19 mouse cellular contexts compared by ENCODE assay signal in genomic region chr2:102820790-102821189, GRCm38 (mm10).
DNase-seq lines count a peak whose midpoint lies in the region; ATAC-seq and TF ChIP-seq lines count a peak whose summit lies in the region.
"Had no signal": no experiment of that assay in that cellular context is flagged by ENCODE, and none has a peak within 500 bp of the region (broad histone marks: within the 10 kb centered on the region; RNA-seq: fewer than 3 reads in every experiment).

No protein-coding gene starts in this region.

- WGBS in heart, adult 2 months = 78% methylated on average over 8 of the region's 8 CpGs
- WGBS in neural tube, embryonic 13.5 days = 75% methylated on average over 8 of the region's 8 CpGs
- WGBS in hindbrain, postnatal 0 days = 62% methylated on average over 8 of the region's 8 CpGs
- WGBS in small intestine, adult 2 months = 87% methylated on average over 8 of the region's 8 CpGs
- WGBS in kidney, embryonic 16.5 days = 72% methylated on average over 8 of the region's 8 CpGs

- no peaks in the 10 kb centered on the region for H3K79me2 ChIP-seq in heart, adult 2 months (replicated peaks; ENCODE audit: control insufficient read depth, insufficient read depth, low read length)

- H3K4me1 ChIP-seq in heart, adult 2 months (ENCODE audit: control insufficient read depth, insufficient read depth, low read length) = no peaks in the 10 kb centered on the region
- H3K4me1 ChIP-seq in neural tube, embryonic 13.5 days (replicated peaks) = peaks cover 13% of the 10 kb centered on the region
- peaks cover 11% of the 10 kb centered on the region; the same call in 1 of the 2 replicates for H3K4me1 ChIP-seq in hindbrain, postnatal 0 days (ENCODE audit: insufficient read depth, low read length)
- peaks cover 9% of the 10 kb centered on the region; the same call in 1 of the 2 replicates for H3K4me1 ChIP-seq in small intestine, adult 2 months (ENCODE audit: control insufficient read depth, insufficient read depth, insufficient read length, low read length)
- H3K4me1 ChIP-seq in kidney, embryonic 16.5 days (ENCODE audit: insufficient read depth, low read length) = 0 out of 2 replicates have a peak, but pooled peaks cover 5% of the 10 kb centered on the region
- H3K4me1 ChIP-seq: heart, embryonic 12.5 days; liver, embryonic 12.5 days had no signal

- TF ChIP-seq CTCF in heart, adult 2 months (IDR thresholded peaks at IDR 0.05) = no peak
- no peak for TF ChIP-seq CTCF in hindbrain, postnatal 0 days (IDR thresholded peaks at IDR 0.05; ENCODE audit: low read depth)
- TF ChIP-seq CTCF in small intestine, adult 2 months (IDR thresholded peaks at IDR 0.05; ENCODE audit: extremely low read depth, insufficient read length, insufficient replicate concordance, low read depth, low read length) = no peak

- intact Hi-C loops in heart, adult 2 months (cut with DNase I) = no loop called here
- intact Hi-C loops in left cerebral cortex, postnatal 25 days (cut with DNase I) = no loop called here

- H3K36me3 ChIP-seq in heart, adult 2 months (ENCODE audit: control insufficient read depth, insufficient read depth, low read length) = no peaks in the 10 kb centered on the region
- no peaks in the 10 kb centered on the region for H3K36me3 ChIP-seq in neural tube, embryonic 13.5 days
- H3K36me3 ChIP-seq in hindbrain, postnatal 0 days (ENCODE audit: insufficient read depth, low read length) = no peaks in the 10 kb centered on the region
- peaks cover 12% of the 10 kb centered on the region for H3K36me3 ChIP-seq in small intestine, adult 2 months (ENCODE audit: control insufficient read depth, insufficient read depth, low read length)
- H3K36me3 ChIP-seq in kidney, embryonic 16.5 days (ENCODE audit: insufficient read depth, low read length) = no peaks in the 10 kb centered on the region
- H3K36me3 ChIP-seq: forebrain, embryonic 12.5 days; neural tube, embryonic 12.5 days had no signal

- ATAC-seq in neural tube, embryonic 13.5 days (ENCODE audit: low read depth) = no peak
- ATAC-seq in hindbrain, postnatal 0 days = peak; percentile 57
- no peak for ATAC-seq in kidney, embryonic 16.5 days (ENCODE audit: low FRiP score, low TSS enrichment)
- ATAC-seq: inflammation-experienced regulatory T-cells, adult 6 months; liver, embryonic 12.5 days had no signal

- no peaks in the 10 kb centered on the region for H3K27me3 ChIP-seq in heart, adult 2 months (ENCODE audit: control insufficient read depth, insufficient read depth, low read length)
- H3K27me3 ChIP-seq in neural tube, embryonic 13.5 days = no peaks in the 10 kb centered on the region
- H3K27me3 ChIP-seq in hindbrain, postnatal 0 days (ENCODE audit: insufficient read depth, low read length) = no peaks in the 10 kb centered on the region
- H3K27me3 ChIP-seq in small intestine, adult 2 months (ENCODE audit: control insufficient read depth, insufficient read depth, low read length) = no peaks in the 10 kb centered on the region
- H3K27me3 ChIP-seq in kidney, embryonic 16.5 days (ENCODE audit: insufficient read depth, low read length) = no peaks in the 10 kb centered on the region
- H3K27me3 ChIP-seq: forebrain, embryonic 12.5 days; heart, embryonic 12.5 days; liver, embryonic 12.5 days; neural tube, embryonic 12.5 days had no signal

- no peak overlapping the region for H3K4me2 ChIP-seq in neural tube, embryonic 13.5 days
- no peak overlapping the region for H3K4me2 ChIP-seq in hindbrain, postnatal 0 days (ENCODE audit: low read depth, low read length)
- H3K4me2 ChIP-seq in kidney, embryonic 16.5 days (replicated peaks; ENCODE audit: low read depth, low read length) = no peak overlapping the region
- H3K4me2 ChIP-seq: forebrain, embryonic 12.5 days; heart, embryonic 12.5 days; liver, embryonic 12.5 days; lung, embryonic 14.5 days; midbrain, embryonic 11.5 days; neural tube, embryonic 12.5 days had no signal

- H3K27ac ChIP-seq in heart, adult 2 months = no peak overlapping the region
- 0 out of 2 replicates have a peak overlapping the region, but pooled peaks have one; percentile 3 for H3K27ac ChIP-seq in neural tube, embryonic 13.5 days (replicated peaks)
- H3K27ac ChIP-seq in hindbrain, postnatal 0 days = peak overlapping the region; percentile 36; the same call in 1 of the 2 replicates
- H3K27ac ChIP-seq in small intestine, adult 2 months (ENCODE audit: insufficient read depth, low read depth, low read length) = 0 out of 2 replicates have a peak overlapping the region, but pooled peaks have one; percentile 8
- no peak overlapping the region for H3K27ac ChIP-seq in kidney, embryonic 16.5 days (ENCODE audit: low read length)
- H3K27ac ChIP-seq: forebrain, embryonic 12.5 days; liver, embryonic 12.5 days; neural tube, embryonic 12.5 days had no signal

- TF ChIP-seq EP300 in heart, adult 2 months (IDR thresholded peaks at IDR 0.05; ENCODE audit: insufficient read depth, low read depth, low read length) = no peak

- no peaks in the 10 kb centered on the region for H3K9me3 ChIP-seq in neural tube, embryonic 13.5 days
- H3K9me3 ChIP-seq in hindbrain, postnatal 0 days (ENCODE audit: low read length) = no peaks in the 10 kb centered on the region
- no peaks in the 10 kb centered on the region for H3K9me3 ChIP-seq in kidney, embryonic 16.5 days (ENCODE audit: low read length)
- H3K9me3 ChIP-seq: forebrain, embryonic 12.5 days; heart, embryonic 12.5 days; liver, embryonic 12.5 days; neural tube, embryonic 12.5 days had no signal

- H3K4me3 ChIP-seq in heart, adult 2 months = no peak overlapping the region
- no peak overlapping the region for H3K4me3 ChIP-seq in neural tube, embryonic 13.5 days
- no peak overlapping the region for H3K4me3 ChIP-seq in hindbrain, postnatal 0 days (ENCODE audit: low read length)
- no peak overlapping the region for H3K4me3 ChIP-seq in small intestine, adult 2 months (ENCODE audit: low read depth, low read length)
- no peak overlapping the region for H3K4me3 ChIP-seq in kidney, embryonic 16.5 days (ENCODE audit: low read length)
- H3K4me3 ChIP-seq: forebrain, embryonic 12.5 days; heart, embryonic 12.5 days; liver, embryonic 12.5 days; neural tube, embryonic 12.5 days had no signal

- no peak overlapping the region for H3K9ac ChIP-seq in heart, adult 2 months (ENCODE audit: low read depth, low read length)
- no peak overlapping the region for H3K9ac ChIP-seq in neural tube, embryonic 13.5 days
- H3K9ac ChIP-seq in hindbrain, postnatal 0 days (replicated peaks; ENCODE audit: low read length) = no peak overlapping the region
- no peak overlapping the region for H3K9ac ChIP-seq in kidney, embryonic 16.5 days (replicated peaks; ENCODE audit: low read length)
- H3K9ac ChIP-seq: forebrain, embryonic 12.5 days; heart, embryonic 12.5 days; liver, embryonic 12.5 days; lung, embryonic 14.5 days had no signal

- TF ChIP-seq POLR2A in heart, adult 2 months (IDR thresholded peaks at IDR 0.05; ENCODE audit: insufficient read depth, low read depth, low read length) = no peak
- no peak for TF ChIP-seq POLR2A in small intestine, adult 2 months (IDR thresholded peaks at IDR 0.05; ENCODE audit: low read depth, low read length)

- DNase-seq in heart, adult 11 months = peak; percentile 63
- DNase-seq in heart, adult 2 months = no peak
- no peak for DNase-seq in neural tube, embryonic 10.5 days (ENCODE audit: extremely low spot score, low spot score)
- DNase-seq in hindbrain, postnatal 0 days (ENCODE audit: low spot score) = no peak
- no peak for DNase-seq in left cerebral cortex, postnatal 25 days (ENCODE audit: low spot score in 2 of 2)
- DNase-seq: cerebellum, adult 8-10 months; kidney, adult 9 months; spleen, adult 18-20 months; thymus, postnatal 36 days had no signal

Comparison
In these comparisons a context has a peak if more than half of its experiments do, and no peak if none do; other contexts are left out.
1. H3K27ac ChIP-seq: peak in neural tube, embryonic 13.5 days (single experiment), hindbrain, postnatal 0 days (single experiment) and small intestine, adult 2 months (single experiment); none in heart, adult 2 months (single experiment) and kidney, embryonic 16.5 days (single experiment).